Mouse (Mus musculus): ENCODE results near the gene Gsk3b.

DNA sequence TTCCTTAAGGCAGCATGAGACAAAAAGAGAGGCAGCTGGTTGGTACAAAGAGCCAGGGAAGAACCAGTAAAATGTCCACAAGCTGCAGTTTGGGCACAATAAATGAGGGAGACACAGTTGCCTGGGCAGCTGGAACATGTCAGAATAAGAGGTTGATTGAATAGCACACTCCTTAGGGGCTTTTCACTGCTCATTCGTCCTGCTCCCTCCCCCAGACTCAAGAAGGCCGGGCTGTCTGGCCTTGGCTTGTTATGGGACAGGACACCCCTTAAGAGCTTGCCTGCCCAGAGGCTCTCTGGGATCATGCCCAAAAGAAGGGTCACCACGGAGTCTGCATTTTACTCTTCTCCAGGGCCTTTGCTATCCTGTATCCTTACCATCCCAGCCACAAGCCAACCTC, 194.5 kb downstream of the Gsk3b start:
- TF ChIP-seq CTCF (IDR thresholded peaks at IDR 0.05; ENCODE audit: low read depth) (no peak), EP300 (optimal IDR thresholded peaks at IDR 0.05) (no peak)
